Mouse (Mus musculus) MN1 (cell line): ENCODE measurements around the gene Cdk14.

Experiments used
- DNase-seq: peaks from one replicate; pipeline ENCODE4 v3.0.0-alpha.2; 2016; ENCODE audit warnings: low spot score

Gene Cdk14

DNA sequence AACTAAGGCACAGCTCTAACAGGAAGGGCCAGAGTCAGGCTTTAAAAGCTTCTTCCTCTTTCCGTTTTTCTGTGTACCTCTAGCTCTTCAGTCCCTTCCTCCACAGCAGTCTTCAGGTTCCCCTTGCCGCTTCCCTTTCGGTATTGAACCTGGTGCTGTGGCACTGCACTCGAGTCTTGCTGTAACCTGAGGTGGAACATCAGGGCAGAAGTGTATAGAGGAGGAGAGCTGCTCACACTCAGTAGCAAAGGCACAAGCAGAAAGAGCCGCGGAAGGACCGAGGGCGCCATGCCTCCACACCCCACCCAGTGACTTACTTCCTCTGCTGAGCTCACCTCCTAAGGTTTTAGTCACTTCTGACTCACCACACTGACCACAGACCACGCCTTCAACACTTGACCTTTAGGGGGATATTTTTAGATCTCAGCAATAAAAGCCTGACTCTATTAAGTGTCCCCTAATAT lies at the start of gene Cdk14:
Gene Cdk14, minus strand, starts transcription at position 321 of the 464 bp plus-strand sequence.
- DNase-seq = no peak

GRCm38 (mm10) chr5:5465256-5465655 lies 45.1 kb upstream of the Cdk14 start:
- no peak for DNase-seq

GRCm38 (mm10) chr5:5431746-5432438 lies 11.8 kb upstream of the Cdk14 start:
- DNase-seq = no peak

DNA sequence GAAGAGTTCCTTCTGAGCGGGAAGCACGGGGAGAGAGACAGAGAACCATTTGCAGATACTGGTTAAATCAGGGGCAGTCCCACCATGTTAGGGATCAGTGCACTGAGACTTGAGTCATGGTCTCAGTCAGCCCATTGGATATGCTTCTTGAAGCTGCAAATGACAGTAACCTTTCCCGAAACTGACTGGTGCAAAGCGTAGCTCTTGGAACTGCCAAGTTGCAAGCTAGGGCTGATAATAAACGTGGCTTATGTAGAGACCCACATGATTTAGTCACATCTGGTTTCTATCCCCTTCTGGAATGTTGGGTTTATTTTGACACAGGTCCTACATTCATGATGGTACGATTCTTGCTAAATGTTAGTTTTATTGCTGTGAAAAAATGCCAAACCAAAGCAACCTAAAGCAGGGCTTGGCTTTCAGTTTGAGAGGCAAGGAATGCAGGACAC lies 3.6 kb upstream of the Cdk14 start:
- no peak for DNase-seq

GRCm38 (mm10) chr5:5423081-5423480 lies 3.0 kb upstream of the Cdk14 start:
- DNase-seq = no peak

DNA sequence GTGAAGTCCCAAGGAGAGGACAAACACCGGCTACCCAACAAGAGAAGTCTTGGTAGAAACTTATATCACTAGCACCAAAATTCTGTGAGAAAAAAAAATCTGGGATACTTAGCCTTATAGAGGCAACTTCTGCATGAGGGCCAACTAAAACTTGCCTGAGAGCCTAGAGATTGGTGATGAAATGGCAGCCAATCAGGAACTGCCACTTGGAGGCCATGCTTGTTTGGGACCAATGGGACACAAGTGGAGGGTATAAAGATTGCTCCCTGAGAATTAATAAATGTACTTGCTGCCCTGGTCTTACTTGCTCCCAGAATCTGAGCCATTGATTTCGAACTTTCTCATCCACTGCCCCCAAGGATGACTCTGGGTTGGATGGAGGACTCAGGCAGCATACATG lies 1.3 kb upstream of the Cdk14 start:
- DNase-seq = no peak

GRCm38 (mm10) chr5:5419253-5419652 lies 859 bp downstream of the Cdk14 start:
- DNase-seq = peak; percentile 30

GRCm38 (mm10) chr5:5414835-5415234 lies 5.3 kb downstream of the Cdk14 start:
- DNase-seq = no peak

GRCm38 (mm10) chr5:5411886-5412285 lies 8.2 kb downstream of the Cdk14 start:
- DNase-seq = no peak

DNA sequence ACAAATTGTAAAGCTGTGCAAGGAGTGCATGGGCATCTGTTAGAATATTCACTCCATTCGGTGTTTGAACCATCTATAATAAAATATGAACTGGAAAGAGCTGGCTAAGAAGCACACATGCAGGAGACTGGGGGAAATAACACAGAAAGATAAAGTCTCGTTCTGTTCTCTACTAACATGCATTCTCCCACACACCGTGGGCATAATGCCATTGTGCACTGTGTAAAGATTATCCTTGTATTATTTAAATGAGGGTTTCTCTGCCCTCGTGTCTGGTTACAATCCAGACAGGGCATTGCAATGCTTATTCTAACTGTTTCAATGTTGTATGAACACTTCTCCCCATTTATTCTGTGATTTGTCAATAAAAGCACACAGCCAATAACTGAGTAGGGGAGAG lies 18.1 kb downstream of the Cdk14 start:
- no peak for DNase-seq

GRCm38 (mm10) chr5:5392786-5393185 lies 27.3 kb downstream of the Cdk14 start:
- DNase-seq = no peak

GRCm38 (mm10) chr5:5380731-5381718 lies 39.1 kb downstream of the Cdk14 start:
- DNase-seq = no peak

GRCm38 (mm10) chr5:5379870-5380730 lies 40.0 kb downstream of the Cdk14 start:
- no peak for DNase-seq

DNA sequence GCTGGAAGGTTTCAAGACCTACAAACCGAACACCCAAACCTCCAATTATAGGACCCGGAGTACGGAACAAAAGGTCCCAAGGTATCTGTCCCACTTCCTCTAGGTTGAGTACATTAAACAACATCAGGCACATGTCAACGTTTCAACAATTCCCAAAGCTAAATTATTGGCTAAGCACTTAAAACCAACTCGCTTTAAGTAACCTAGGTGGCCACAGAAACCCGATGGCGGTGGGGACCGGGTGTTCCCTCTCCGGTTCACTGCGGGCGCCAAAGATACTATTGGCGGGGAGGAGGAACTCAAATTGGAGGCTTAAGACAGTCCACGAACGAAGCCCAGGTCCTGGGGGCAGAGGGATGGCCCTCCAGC lies 40.6 kb downstream of the Cdk14 start:
- no peak for DNase-seq

- DNase-seq = no peak
These were observed 45.7 kb downstream of the Cdk14 start for GRCm38 (mm10) chr5:5374393-5374792.

- DNase-seq = no peak
These were observed 46.6 kb downstream of the Cdk14 start for GRCm38 (mm10) chr5:5373541-5373940.

DNA sequence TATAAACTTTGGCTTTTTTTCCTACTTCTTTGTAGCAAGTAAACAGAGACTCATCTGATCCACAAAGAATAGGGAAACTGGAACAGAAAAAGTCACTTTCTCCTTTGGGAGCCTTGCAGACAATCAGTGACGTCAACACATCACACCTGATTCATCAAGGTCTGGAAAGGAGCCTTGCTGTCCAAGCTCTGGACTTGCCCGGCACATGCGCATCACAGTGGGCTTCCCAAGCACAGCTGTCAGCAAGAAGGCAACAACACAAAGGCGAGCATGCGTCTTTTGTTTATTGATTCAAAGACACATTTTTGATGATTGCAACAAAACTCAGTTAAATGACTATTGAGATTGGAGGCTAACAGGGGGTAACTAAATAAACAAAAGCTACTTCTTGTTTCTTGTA lies 47.2 kb downstream of the Cdk14 start:
- DNase-seq = no peak

DNA sequence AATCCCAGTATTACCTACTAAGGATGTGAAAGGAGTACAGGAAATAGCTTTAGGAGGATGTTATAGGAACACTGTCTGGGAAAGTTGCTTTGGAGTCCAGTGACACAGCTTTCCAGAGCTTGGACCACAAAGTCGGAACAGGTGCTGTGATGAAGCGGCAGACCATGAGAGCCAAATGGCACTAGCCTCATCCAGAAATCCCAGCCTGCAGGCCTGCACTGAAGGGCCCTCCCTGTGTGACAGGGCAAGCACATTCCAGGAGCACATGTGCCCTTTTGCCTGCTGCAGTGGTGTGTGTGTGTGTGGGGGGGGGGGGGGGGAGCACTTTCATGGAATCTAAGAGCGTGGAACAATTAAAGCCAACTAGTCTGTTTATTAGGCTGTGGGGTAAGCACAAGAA lies 47.8 kb downstream of the Cdk14 start:
- DNase-seq = no peak

DNA sequence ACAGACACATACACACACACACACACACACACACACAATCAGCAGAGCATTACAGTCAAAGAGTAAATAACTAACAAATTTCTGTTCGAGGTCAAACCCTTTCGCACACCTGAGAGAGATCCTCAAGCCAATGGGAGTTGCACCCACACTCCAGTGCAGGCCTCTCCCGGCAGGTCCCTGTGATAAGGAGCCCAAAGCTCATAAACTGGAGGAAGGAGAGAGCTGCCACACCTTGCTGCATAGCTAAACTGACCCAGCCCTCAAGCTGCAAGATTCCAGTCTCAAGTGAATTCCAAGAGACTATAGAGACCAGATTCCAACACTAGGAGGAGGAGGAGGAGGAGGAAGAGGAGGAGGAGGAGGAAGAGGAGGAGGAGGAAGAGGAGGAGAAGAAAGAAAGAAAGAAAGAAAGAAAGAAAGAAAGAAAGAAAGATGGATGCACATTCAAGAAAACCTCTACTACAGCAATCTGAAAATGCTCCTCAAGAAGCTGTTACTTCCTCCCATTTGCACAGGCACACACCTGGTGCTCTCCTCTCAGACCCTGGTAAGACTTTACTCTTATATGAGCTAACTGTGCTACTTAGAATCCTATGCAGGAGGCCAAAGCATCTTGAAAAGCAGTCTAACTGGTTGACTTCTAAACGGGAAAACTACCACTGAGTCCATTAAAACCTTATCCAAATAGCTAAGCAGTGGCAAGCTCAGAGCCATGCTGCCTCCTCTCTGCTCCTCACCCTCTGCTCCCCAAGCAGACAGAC lies 49.6 kb downstream of the Cdk14 start:
- no peak for DNase-seq

DNA sequence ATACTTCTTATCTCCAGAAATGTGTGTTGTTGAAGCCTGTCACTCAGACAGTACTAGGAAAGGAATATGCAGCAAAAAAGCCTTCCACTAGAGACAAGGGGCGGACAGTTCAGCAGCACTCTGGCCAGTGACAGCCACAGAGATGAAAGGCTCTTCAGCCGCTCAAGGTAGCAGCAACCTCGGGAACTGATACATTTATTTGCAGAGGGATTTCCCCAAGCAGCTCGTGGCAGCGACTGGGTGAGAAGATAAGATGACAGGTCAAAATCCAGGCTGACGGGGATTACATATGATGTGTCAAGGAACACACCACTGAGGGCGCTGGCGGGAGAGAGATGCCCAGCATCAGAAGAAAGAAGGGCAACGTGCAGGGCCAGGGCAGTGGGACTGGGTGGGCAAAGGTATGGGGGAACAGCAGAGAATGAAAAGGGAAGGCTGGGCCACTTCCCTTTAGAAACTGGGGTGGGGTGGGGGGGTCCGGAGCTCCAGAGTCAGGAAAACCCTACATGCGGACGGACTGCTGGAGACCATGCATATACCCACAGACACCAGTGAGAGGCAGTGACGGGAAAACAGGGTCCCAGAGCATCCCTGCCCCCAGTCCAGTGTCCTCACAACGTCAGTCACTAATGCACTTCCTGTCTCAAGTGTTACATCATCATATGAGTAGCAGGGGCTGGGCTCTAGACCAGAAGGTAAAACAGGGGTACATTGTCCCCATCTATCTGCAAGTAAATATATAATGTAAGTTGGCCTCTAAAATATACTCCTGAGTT lies 51.5 kb downstream of the Cdk14 start:
- DNase-seq = no peak

- no peak for DNase-seq
These were observed 52.6 kb downstream of the Cdk14 start for GRCm38 (mm10) chr5:5367550-5367949.
